Mouse (Mus musculus) adrenal gland, postnatal 36 days (tissue): ENCODE measurements at regions not wholly inside any gene's neighbourhood (a gene's known extent, or its start where the extent isn't known, plus 50 kb on each side); places are given as distances from the start of the nearest gene placed in this dataset.

ENCODE experiments used
- DNase-seq, 2 experiments: peaks; one replicate each; pipeline ENCODE4 v3.0.0; 2021; ENCODE audit warnings: mixed read lengths in 1 of 2

- no peak for DNase-seq
Measured at GRCm38 (mm10) chr2:144895254-144895653, 71.8 kb downstream of the Scp2d1 start.

- DNase-seq: no peak
Measured at GRCm38 (mm10) chr2:144896430-144896829, 73.0 kb downstream of the Scp2d1 start.

DNA sequence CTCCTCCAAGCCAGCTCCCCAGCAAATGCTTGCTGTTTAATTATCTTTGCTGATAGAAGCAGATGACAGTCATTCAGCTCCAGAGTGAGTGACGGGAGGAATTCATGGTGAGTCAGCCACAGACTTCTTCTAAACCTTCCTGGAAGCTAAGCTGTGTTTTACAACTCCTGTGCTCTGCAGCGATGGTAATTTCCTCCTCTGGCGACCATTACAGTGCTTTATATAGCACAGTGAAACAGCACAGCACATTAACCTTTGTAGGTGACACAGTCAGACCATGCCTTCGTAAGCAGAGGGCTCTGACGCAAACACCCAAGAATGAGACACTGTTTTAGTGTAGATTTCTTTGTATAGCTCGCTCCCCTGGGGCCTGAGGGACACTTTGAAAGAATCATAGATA lies 83.3 kb downstream of the Scp2d1 start:
- DNase-seq: no peak

DNA sequence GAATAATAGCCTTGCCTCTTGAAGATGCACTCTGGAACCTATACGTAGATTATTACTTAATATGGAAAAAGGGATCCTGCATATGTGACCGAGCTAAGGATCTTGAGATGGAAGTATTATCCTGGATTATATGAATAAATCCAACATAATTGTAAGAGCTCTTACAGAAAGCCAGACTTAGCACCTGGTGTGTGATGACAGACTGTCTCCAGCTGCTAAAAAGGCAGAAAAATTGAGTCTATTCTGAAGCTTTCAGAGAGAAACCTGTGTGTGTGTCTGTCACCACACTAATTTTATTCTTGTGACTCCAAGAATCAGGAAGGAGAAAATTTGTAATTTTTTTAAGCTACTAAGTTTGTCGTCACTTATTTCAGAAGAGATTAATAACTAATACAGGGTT lies 122.4 kb downstream of the Scp2d1 start:
- no peak for DNase-seq

DNA sequence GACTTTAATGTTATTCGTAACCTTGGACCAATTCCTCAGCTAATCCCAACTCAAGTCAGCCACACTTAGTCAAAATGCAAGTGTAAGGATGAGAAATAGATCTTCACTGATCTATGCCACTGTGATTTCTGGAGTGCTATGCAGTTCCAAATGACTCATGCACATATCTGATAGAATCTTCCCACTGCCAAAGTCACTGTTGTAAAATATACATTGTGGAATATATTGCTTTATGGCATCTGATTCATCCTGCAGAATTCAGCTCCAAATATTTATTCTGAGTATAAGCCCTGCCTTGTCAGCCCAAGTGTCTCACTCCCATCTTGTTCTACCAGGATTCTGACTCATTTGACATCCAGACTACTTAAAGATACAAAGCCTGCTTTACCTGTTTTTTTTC lies 123.0 kb downstream of the Scp2d1 start:
- no peak for DNase-seq

DNA sequence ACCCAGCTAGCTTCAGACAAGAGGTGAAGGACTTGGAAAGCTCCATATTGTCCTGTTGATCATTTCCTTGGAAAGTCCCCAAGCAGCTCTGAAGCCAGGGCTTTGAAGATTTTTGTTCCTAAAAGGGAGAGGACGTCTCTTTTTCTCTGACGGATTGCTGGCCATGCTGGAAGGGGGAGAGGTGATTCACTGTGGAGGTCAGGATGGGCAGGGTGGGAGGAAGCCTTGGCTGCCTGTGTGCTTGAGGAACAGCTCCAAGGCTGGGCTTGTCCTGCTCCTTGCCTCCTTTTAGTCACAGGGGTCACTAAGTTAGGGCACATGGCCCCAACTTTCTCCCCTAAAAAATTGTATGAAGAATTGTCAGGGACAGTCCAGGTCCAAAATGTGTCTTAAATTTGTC lies 125.8 kb downstream of the Scp2d1 start:
- peak; percentile 30 to 32 for DNase-seq
